ENCODE assay signal across 13 mouse cellular contexts in genomic region chr2:3218225-3218624, GRCm38 (mm10).
DNase-seq lines count a peak whose midpoint lies in the region; ATAC-seq lines count a peak whose summit lies in the region.
"Had no signal": no experiment of that assay in that cellular context is flagged by ENCODE, and none has a peak within 500 bp of the region (broad histone marks: within the 10 kb centered on the region; RNA-seq: fewer than 3 reads in every experiment).

No protein-coding gene starts in this region.

- no peaks in the 10 kb centered on the region for H3K9me3 ChIP-seq in midbrain, embryonic 13.5 days
- H3K9me3 ChIP-seq in kidney, embryonic 15.5 days (replicated peaks): no peaks in the 10 kb centered on the region
- H3K9me3 ChIP-seq: hindbrain, embryonic 10.5 days; midbrain, embryonic 15.5 days; neural tube, embryonic 15.5 days had no signal

- H3K36me3 ChIP-seq in midbrain, embryonic 13.5 days: peaks cover 42% of the 10 kb centered on the region
- peaks cover 44% of the 10 kb centered on the region; the same call in 1 of the 2 replicates for H3K36me3 ChIP-seq in kidney, embryonic 15.5 days
- H3K36me3 ChIP-seq: midbrain, embryonic 15.5 days had no signal

- H3K27me3 ChIP-seq in midbrain, embryonic 13.5 days: no peaks in the 10 kb centered on the region
- no peaks in the 10 kb centered on the region for H3K27me3 ChIP-seq in kidney, embryonic 15.5 days
- H3K27me3 ChIP-seq: midbrain, embryonic 15.5 days; neural tube, embryonic 15.5 days had no signal

- no peaks in the 10 kb centered on the region for H3K4me1 ChIP-seq in midbrain, embryonic 13.5 days (replicated peaks)
- H3K4me1 ChIP-seq in kidney, embryonic 15.5 days: 0 out of 2 replicates have a peak, but pooled peaks cover 7% of the 10 kb centered on the region
- H3K4me1 ChIP-seq: midbrain, embryonic 15.5 days; neural tube, embryonic 15.5 days had no signal

- H3K27ac ChIP-seq in midbrain, embryonic 13.5 days: no peak overlapping the region
- no peak overlapping the region for H3K27ac ChIP-seq in kidney, embryonic 15.5 days
- H3K27ac ChIP-seq: hindbrain, embryonic 10.5 days; midbrain, embryonic 15.5 days; neural tube, embryonic 15.5 days had no signal

- no peak overlapping the region for H3K9ac ChIP-seq in midbrain, embryonic 13.5 days (replicated peaks)
- H3K9ac ChIP-seq in kidney, embryonic 15.5 days: no peak overlapping the region
- H3K9ac ChIP-seq: lung, embryonic 14.5 days; midbrain, embryonic 15.5 days; neural tube, embryonic 15.5 days had no signal

- intact Hi-C loops in left cerebral cortex, postnatal 25 days (cut with DNase I): loop anchor here (1.0 kb wide), 3 partner anchors 46 to 100 kb away; partner anchors contain the start of gene Nmt2

- 75% methylated on average over 6 of the region's 6 CpGs for WGBS in midbrain, embryonic 13.5 days
- WGBS in kidney, embryonic 15.5 days: 57% methylated on average over 6 of the region's 6 CpGs

- no peak for ATAC-seq in midbrain, embryonic 13.5 days
- ATAC-seq in kidney, embryonic 15.5 days (replicated peaks; ENCODE audit: low FRiP score): no peak
- ATAC-seq: midbrain, embryonic 15.5 days had no signal

- no peak overlapping the region for H3K4me3 ChIP-seq in midbrain, embryonic 13.5 days (replicated peaks)
- H3K4me3 ChIP-seq in kidney, embryonic 15.5 days (replicated peaks): no peak overlapping the region
- H3K4me3 ChIP-seq: hindbrain, embryonic 10.5 days; midbrain, embryonic 15.5 days; neural tube, embryonic 15.5 days had no signal

- peak; percentile 80 for DNase-seq in 3T3-L1 (ENCODE audit: low read depth, low spot score)
- DNase-seq in Muller cell, postnatal 12 days (ENCODE audit: inconsistent ontology term): peak; percentile 95
- DNase-seq in frontal cortex, postnatal 36 days (ENCODE audit: low spot score in 2 of 2): peak; percentile 78 to 87
- peak; percentile 70 to 97 for DNase-seq in left cerebral cortex, postnatal 25 days (ENCODE audit: low spot score in 2 of 2)
- DNase-seq in kidney, adult 9 months: no peak
- DNase-seq: kidney, adult 2 months; lung, embryonic 14.5 days; thymus, postnatal 36 days had no signal

- no peak overlapping the region for H3K4me2 ChIP-seq in midbrain, embryonic 13.5 days (replicated peaks)
- H3K4me2 ChIP-seq in kidney, embryonic 15.5 days: no peak overlapping the region
- H3K4me2 ChIP-seq: lung, embryonic 14.5 days; midbrain, embryonic 15.5 days; neural tube, embryonic 15.5 days had no signal
